Mouse (Mus musculus) midbrain, embryonic 16.5 days (tissue): ENCODE results near the gene Stoml2. TPM values are rescaled to one million over a fixed set of nuclear protein-coding genes. Genes with fewer than 3 reads are reported as not detected.

Source experiments
- ATAC-seq: fragments of 200-750 bp; cut with Nextera tagmentation; 2 replicates; pipeline ENCODE4 v1.8.0; 2017; ENCODE audit warnings: moderate TSS enrichment
- H3K27ac ChIP-seq: fragments of 300-500 bp; sonication (generic); 2 replicates; pipeline ENCODE4 v1.5.1; 2014; ENCODE audit warnings: mild to moderate bottlenecking, low read length, mixed read lengths
- H3K27me3 ChIP-seq: fragments of 300-500 bp; sonication (generic); 2 replicates; pipeline ENCODE4 v1.6.1; 2014; ENCODE audit warnings: low read depth, low read length, mixed read lengths; ENCODE audit not compliant: control insufficient read depth, insufficient read depth
- H3K36me3 ChIP-seq: fragments of 300-500 bp; sonication (generic); 2 replicates; pipeline ENCODE4 v1.6.1; 2014; ENCODE audit warnings: mild to moderate bottlenecking, low read length, moderate library complexity, mixed read lengths; ENCODE audit not compliant: control insufficient read depth, insufficient read depth
- H3K4me1 ChIP-seq: fragments of 300-500 bp; sonication (generic); 2 replicates; pipeline ENCODE4 v1.6.1; 2014; ENCODE audit warnings: mild to moderate bottlenecking, low read length, mixed read lengths; ENCODE audit not compliant: control insufficient read depth, insufficient read depth
- H3K4me2 ChIP-seq: fragments of 300-500 bp; sonication (generic); 2 replicates; pipeline ENCODE4 v1.6.1; 2014; ENCODE audit warnings: mild to moderate bottlenecking, low read length, mixed read lengths
- H3K4me3 ChIP-seq: fragments of 300-500 bp; sonication (generic); 2 replicates; pipeline ENCODE4 v1.5.1; 2014; ENCODE audit warnings: low read depth, mild to moderate bottlenecking, low read length, moderate library complexity, mixed read lengths
- H3K9ac ChIP-seq: fragments of 300-500 bp; sonication (generic); 2 replicates; pipeline ENCODE4 v1.6.1; 2014; ENCODE audit warnings: low read depth, low read length, mixed read lengths
- H3K9me3 ChIP-seq: fragments of 300-500 bp; sonication (generic); replicated peaks from 2 replicates; pipeline ENCODE4 v1.6.1; 2014; ENCODE audit warnings: mild to moderate bottlenecking, low read length, mixed read lengths; ENCODE audit not compliant: control insufficient read depth, poor library complexity, severe bottlenecking
- WGBS: fragments of 180-500 bp; shearing (Covaris S2); extraction: QIAGEN DNeasy Blood & Tissue Kit; methylation state at CpG from one replicate; pipeline ENCODE4 v1.1.7; 2014; 5-methylcytosine and 5-hydroxymethylcytosine counted together
- polyA plus RNA-seq: library from polyadenylated mRNA; unstranded; fragments of >200 nt; fragmentation: Nextera tagmentation; extraction: Ambion mirVana; gene quantifications from 2 replicates; pipeline ENCODE4 v1.2.1, GENCODE M21; 2015

The Stoml2 gene
- polyA plus RNA-seq, 1 experiment from 2014 or later = 234 TPM

- Histone ChIP-seq H3K36me3 (peaks cover 26% of the 10 kb centered on the region), H3K27ac (no peak overlapping the region), H3K9ac (peak overlapping the region; percentile 91), H3K4me3 (peak overlapping the region; percentile 80), H3K4me2 (peak overlapping the region; percentile 79), H3K9me3 (no peaks in the 10 kb centered on the region), H3K27me3 (no peaks in the 10 kb centered on the region), H3K4me1 (peaks cover 19% of the 10 kb centered on the region)
- WGBS = 75% methylated on average over 9 of the region's 9 CpGs
- no peak for ATAC-seq
Observed at GRCm38 (mm10) chr4:43030352-43030751, 1.2 kb downstream of the Stoml2 start.

- 95% methylated on average over 9 of the region's 9 CpGs for WGBS
- no peak overlapping the region for H3K4me3 ChIP-seq
- no peak overlapping the region for H3K4me2 ChIP-seq
- H3K4me1 ChIP-seq = peaks cover 21% of the 10 kb centered on the region
- H3K9ac ChIP-seq = no peak overlapping the region
- no peaks in the 10 kb centered on the region for H3K27me3 ChIP-seq
- no peak overlapping the region for H3K27ac ChIP-seq
- H3K9me3 ChIP-seq = no peaks in the 10 kb centered on the region
- no peak for ATAC-seq
- peaks cover 25% of the 10 kb centered on the region for H3K36me3 ChIP-seq
Observed at GRCm38 (mm10) chr4:43029749-43030148, 1.8 kb downstream of the Stoml2 start.

GRCm38 (mm10) chr4:43029121-43029520, 2.4 kb downstream of the Stoml2 start:
- Histone ChIP-seq H3K4me2 (no peak overlapping the region), H3K27me3 (no peaks in the 10 kb centered on the region), H3K27ac (no peak overlapping the region), H3K36me3 (peaks cover 19% of the 10 kb centered on the region), H3K9ac (no peak overlapping the region), H3K9me3 (no peaks in the 10 kb centered on the region), H3K4me1 (peaks cover 27% of the 10 kb centered on the region), H3K4me3 (no peak overlapping the region)
- WGBS = 93% methylated on average over 7 of the region's 7 CpGs
- ATAC-seq = no peak

- Histone ChIP-seq H3K27ac (peak within 1 kb of the TSS; percentile 93), H3K36me3 (peaks cover 34% of the 10 kb centered on the region), H3K4me1 (peaks cover 19% of the 10 kb centered on the region), H3K27me3 (no peaks in the 10 kb centered on the region), H3K9ac (peak within 1 kb of the TSS; percentile 67), H3K9me3 (no peaks in the 10 kb centered on the region), H3K4me2 (peak within 1 kb of the TSS; percentile 62), H3K4me3 (peak within 1 kb of the TSS; percentile 60)
- 9% methylated on average over 42 of the region's 42 CpGs for WGBS
- ATAC-seq = peak; percentile 96
Observed at GRCm38 (mm10) chr4:43025084-43025960, 6.2 kb downstream of the Stoml2 start, which contains the start of gene Pigo. TSS of gene Pigo (minus strand) at chr4:43025819.

- H3K27ac ChIP-seq = peak overlapping the region; percentile 93
- peak; percentile 4; the same call in 1 of the 2 replicates for ATAC-seq
- peak overlapping the region; percentile 62 for H3K4me2 ChIP-seq
- peak overlapping the region; percentile 60 for H3K4me3 ChIP-seq
- peak overlapping the region; percentile 67 for H3K9ac ChIP-seq
- H3K9me3 ChIP-seq = no peaks in the 10 kb centered on the region
- H3K36me3 ChIP-seq = peaks cover 36% of the 10 kb centered on the region
- WGBS = 86% methylated on average over 14 of the region's 14 CpGs
- H3K4me1 ChIP-seq = peaks cover 14% of the 10 kb centered on the region
- H3K27me3 ChIP-seq = no peaks in the 10 kb centered on the region
Observed at GRCm38 (mm10) chr4:43024673-43025072, 6.8 kb downstream of the Stoml2 start.

GRCm38 (mm10) chr4:43021341-43021740, 10.2 kb downstream of the Stoml2 start:
- H3K4me1 ChIP-seq = peaks cover 14% of the 10 kb centered on the region
- WGBS = 70% methylated on average over 17 of the region's 17 CpGs
- no peaks in the 10 kb centered on the region for H3K27me3 ChIP-seq
- no peak overlapping the region for H3K4me3 ChIP-seq
- H3K27ac ChIP-seq = no peak overlapping the region
- no peak overlapping the region for H3K9ac ChIP-seq
- H3K36me3 ChIP-seq = peaks cover 45% of the 10 kb centered on the region
- ATAC-seq = no peak
- no peak overlapping the region for H3K4me2 ChIP-seq
- H3K9me3 ChIP-seq = no peaks in the 10 kb centered on the region

GRCm38 (mm10) chr4:43020876-43021275, 10.6 kb downstream of the Stoml2 start:
- Histone ChIP-seq H3K4me1 (peaks cover 14% of the 10 kb centered on the region), H3K9me3 (no peaks in the 10 kb centered on the region), H3K27me3 (no peaks in the 10 kb centered on the region), H3K36me3 (peaks cover 45% of the 10 kb centered on the region), H3K27ac (no peak overlapping the region), H3K9ac (no peak overlapping the region), H3K4me2 (no peak overlapping the region), H3K4me3 (no peak overlapping the region)
- ATAC-seq = no peak
- WGBS = 84% methylated on average over 16 of the region's 16 CpGs

GRCm38 (mm10) chr4:43019641-43020465, 11.7 kb downstream of the Stoml2 start:
- no peak for ATAC-seq
- H3K9ac ChIP-seq = no peak overlapping the region
- no peaks in the 10 kb centered on the region for H3K9me3 ChIP-seq
- no peak overlapping the region for H3K27ac ChIP-seq
- peaks cover 13% of the 10 kb centered on the region for H3K4me1 ChIP-seq
- no peak overlapping the region for H3K4me2 ChIP-seq
- peaks cover 45% of the 10 kb centered on the region for H3K36me3 ChIP-seq
- H3K4me3 ChIP-seq = no peak overlapping the region
- H3K27me3 ChIP-seq = no peaks in the 10 kb centered on the region
- WGBS = 95% methylated on average over 23 of the region's 23 CpGs
